Mouse (Mus musculus): ENCODE measurements around the gene Rrp9.

DNA sequence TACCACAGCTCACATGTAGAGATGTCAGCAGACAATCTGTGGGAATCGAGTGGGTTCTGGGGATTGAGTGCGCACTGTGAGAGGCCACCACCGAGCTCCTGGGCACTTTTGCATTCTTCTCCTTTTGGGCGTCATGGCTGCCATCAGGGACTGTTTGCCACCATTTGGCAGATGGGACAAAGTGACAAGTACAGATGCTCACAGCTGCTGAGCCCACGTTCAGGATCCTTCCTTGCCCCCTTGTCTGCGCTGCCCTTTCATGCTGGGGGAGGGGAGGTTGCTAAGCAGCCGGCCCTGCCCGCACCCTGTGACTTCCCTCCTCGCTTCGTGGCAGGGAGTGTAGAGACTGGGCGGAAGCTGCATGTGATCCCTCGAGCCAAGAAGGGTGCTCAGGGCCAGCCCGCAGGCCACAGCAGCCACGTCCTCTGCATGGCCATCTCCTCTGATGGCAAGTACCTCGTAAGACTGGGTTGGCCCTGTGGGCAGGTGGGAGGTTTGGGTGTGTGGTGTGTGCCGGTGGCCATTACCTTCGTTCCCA lies 6.9 kb downstream of the Rrp9 start:
- no peak for TF ChIP-seq MAFK (IDR thresholded peaks at IDR 0.05; ENCODE audit: insufficient read depth, low read depth, low read length)
- no peak for TF ChIP-seq ZC3H11A (IDR thresholded peaks at IDR 0.05; ENCODE audit: borderline replicate concordance, low read depth, low read length)
- TF ChIP-seq HCFC1 (IDR thresholded peaks at IDR 0.05; ENCODE audit: borderline replicate concordance, insufficient read depth, low read length): no peak
- TF ChIP-seq ZNF384 (IDR thresholded peaks at IDR 0.05; ENCODE audit: low read depth, low read length): no peak

Data from ES-E14 (cell line).